Mouse (Mus musculus) forebrain, embryonic 14.5 days (tissue): ENCODE measurements at regions not wholly inside any gene's neighbourhood (a gene's known extent, or its start where the extent isn't known, plus 50 kb on each side); places are given as distances from the start of the nearest gene placed in this dataset.

ENCODE experiments used
- ATAC-seq: fragments of 200-750 bp; cut with Nextera tagmentation; 2 replicates; pipeline ENCODE4 v1.8.0; 2017; ENCODE audit warnings: mild to moderate bottlenecking, moderate library complexity
- DNase-seq: peaks from one replicate; pipeline ENCODE4 v3.0.0-alpha.2; 2015; ENCODE audit warnings: low spot score
- H3K27ac ChIP-seq: fragments of 300-500 bp; sonication (generic); 2 replicates; pipeline ENCODE4 v1.5.1; 2014; ENCODE audit warnings: low read depth, mild to moderate bottlenecking, control low read depth, low read length, moderate library complexity
- H3K27me3 ChIP-seq: fragments of 300-500 bp; sonication (generic); replicated peaks from 2 replicates; pipeline ENCODE4 v1.6.1; 2014; ENCODE audit warnings: low read length, control low read depth, mixed read lengths; ENCODE audit not compliant: control insufficient read depth, insufficient read depth
- H3K36me3 ChIP-seq: fragments of 300-500 bp; sonication (generic); 2 replicates; pipeline ENCODE4 v1.6.1; 2014; ENCODE audit warnings: low read length, control low read depth; ENCODE audit not compliant: control insufficient read depth, insufficient read depth
- H3K4me1 ChIP-seq: fragments of 300-500 bp; sonication (generic); 2 replicates; pipeline ENCODE4 v1.6.1; 2014; ENCODE audit warnings: antibody characterized with exemption, low read length, control low read depth; ENCODE audit not compliant: control insufficient read depth, insufficient read depth
- H3K4me2 ChIP-seq: fragments of 300-500 bp; sonication (generic); 2 replicates; pipeline ENCODE4 v1.6.1; 2014; ENCODE audit warnings: mild to moderate bottlenecking, control low read depth, low read length
- H3K4me3 ChIP-seq: fragments of 300-500 bp; sonication (generic); 2 replicates; pipeline ENCODE4 v1.5.1; 2014; ENCODE audit warnings: low read depth, low read length, control low read depth
- H3K9ac ChIP-seq: fragments of 300-500 bp; sonication (generic); 2 replicates; pipeline ENCODE4 v1.6.1; 2014; ENCODE audit warnings: mild to moderate bottlenecking, low read length, control low read depth, moderate library complexity
- H3K9me3 ChIP-seq: fragments of 300-500 bp; sonication (generic); replicated peaks from 2 replicates; pipeline ENCODE4 v1.6.1; 2016; ENCODE audit warnings: low read length, control low read depth, mixed read lengths; ENCODE audit not compliant: control insufficient read depth
- WGBS: fragments of 180-500 bp; shearing (Covaris S2); extraction: QIAGEN DNeasy Blood & Tissue Kit; methylation state at CpG from one replicate; pipeline ENCODE4 v1.1.7; 2014; 5-methylcytosine and 5-hydroxymethylcytosine counted together

DNA sequence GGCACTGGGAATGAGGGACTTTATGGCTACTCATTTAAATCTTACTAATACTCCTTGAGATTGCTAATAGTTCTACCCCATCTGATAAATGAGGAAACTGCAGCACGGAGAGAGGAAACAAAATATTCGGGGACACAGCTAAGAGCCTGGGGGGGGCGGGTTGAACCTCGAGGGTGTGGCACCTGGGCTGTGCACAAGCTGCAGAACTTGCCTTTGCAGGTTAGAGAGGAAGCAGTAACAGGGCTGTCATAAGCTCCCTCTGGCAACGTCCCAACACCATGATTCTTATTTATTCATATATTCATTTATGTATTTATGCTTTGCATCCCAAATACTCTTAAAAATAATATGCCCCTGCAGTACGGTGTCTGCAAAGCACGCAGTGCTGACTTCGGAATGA, 237.5 kb downstream of the Ccser2 start:
- peak; percentile 18; the same call in 1 of the 2 replicates for ATAC-seq
- WGBS: 79% methylated on average over 8 of the region's 8 CpGs
- Histone ChIP-seq H3K9me3 (no peaks in the 10 kb centered on the region), H3K36me3 (no peaks in the 10 kb centered on the region), H3K4me3 (no peak overlapping the region), H3K4me2 (no peak overlapping the region), H3K4me1 (no peaks in the 10 kb centered on the region), H3K27me3 (no peaks in the 10 kb centered on the region), H3K9ac (no peak overlapping the region), H3K27ac (no peak overlapping the region)
- DNase-seq: peak; percentile 11

DNA sequence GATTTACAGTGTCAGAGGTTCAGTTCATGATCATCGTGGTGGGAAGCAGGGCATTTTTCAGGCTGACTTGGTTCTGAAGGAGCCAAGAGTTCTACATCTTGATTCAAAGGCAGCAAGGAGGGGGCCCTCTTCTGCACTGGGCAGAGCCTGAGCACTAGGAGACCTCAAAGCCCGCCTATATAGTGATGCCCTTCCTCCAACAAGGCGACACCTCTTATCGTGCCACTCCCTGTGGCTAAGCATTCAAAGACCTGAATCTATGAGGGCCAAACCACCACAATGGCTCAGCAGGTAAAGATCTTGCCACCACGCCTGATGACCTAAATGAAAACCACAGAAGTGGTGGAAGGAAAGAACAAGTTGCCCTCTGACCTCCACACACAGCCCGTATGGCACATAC, 242.5 kb downstream of the Ccser2 start:
- Histone ChIP-seq H3K9ac (no peak overlapping the region), H3K27me3 (no peaks in the 10 kb centered on the region), H3K36me3 (no peaks in the 10 kb centered on the region), H3K27ac (no peak overlapping the region), H3K9me3 (no peaks in the 10 kb centered on the region), H3K4me3 (no peak overlapping the region), H3K4me1 (no peaks in the 10 kb centered on the region), H3K4me2 (no peak overlapping the region)
- ATAC-seq (no peak), DNase-seq (no peak)
- 78% methylated on average over 6 of the region's 6 CpGs for WGBS

DNA sequence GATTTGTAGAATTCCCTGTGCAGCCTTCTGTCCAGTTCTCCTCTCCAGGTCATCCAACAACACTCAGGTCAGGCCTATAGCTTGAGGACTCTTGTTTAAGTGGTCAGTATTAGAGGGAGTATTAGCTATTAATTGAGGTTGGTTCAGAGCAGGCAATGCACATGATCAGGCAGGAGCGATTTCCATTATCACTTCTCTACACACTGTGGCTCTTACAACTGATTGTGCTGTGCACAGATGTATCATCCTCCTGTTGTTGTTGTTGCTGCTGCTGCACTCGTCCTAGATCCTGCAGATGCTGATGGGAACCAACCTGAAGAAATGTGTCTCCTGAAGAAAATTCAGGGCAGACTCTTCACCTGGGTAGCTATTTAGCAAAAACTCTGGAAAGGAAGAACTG, 252.9 kb downstream of the Ccser2 start:
- Histone ChIP-seq H3K4me2 (no peak overlapping the region), H3K4me3 (no peak overlapping the region), H3K4me1 (no peaks in the 10 kb centered on the region), H3K27me3 (no peaks in the 10 kb centered on the region), H3K36me3 (no peaks in the 10 kb centered on the region), H3K9me3 (no peaks in the 10 kb centered on the region), H3K27ac (no peak overlapping the region), H3K9ac (no peak overlapping the region)
- WGBS: 75% methylated on average over 2 of the region's 2 CpGs
- no peak for DNase-seq
- no peak for ATAC-seq

DNA sequence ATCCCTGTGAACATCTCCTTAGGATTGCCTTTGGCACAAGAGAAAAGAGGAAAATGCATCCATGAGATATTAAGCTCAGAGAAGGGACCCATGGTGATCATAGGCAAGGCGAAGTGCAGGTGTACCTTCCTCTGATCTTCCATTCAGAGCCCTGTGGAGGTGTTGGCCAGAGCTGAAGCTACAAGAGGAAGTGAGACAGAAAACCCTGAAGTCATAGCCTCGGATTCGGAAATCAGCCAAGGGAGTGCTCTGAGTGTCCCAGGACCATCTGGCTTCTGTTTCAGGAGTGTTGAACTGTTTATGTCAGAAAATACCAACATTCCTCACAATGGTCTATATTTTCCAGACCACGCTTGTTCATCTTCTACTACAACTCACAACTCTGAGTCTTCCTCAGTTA, 271.6 kb downstream of the Ccser2 start:
- Histone ChIP-seq H3K27me3 (no peaks in the 10 kb centered on the region), H3K9me3 (no peaks in the 10 kb centered on the region), H3K4me1 (no peaks in the 10 kb centered on the region), H3K9ac (no peak overlapping the region), H3K4me2 (no peak overlapping the region), H3K4me3 (no peak overlapping the region), H3K27ac (no peak overlapping the region), H3K36me3 (no peaks in the 10 kb centered on the region)
- 85% methylated on average over 4 of the region's 4 CpGs for WGBS
- DNase-seq: no peak
- ATAC-seq: no peak

DNA sequence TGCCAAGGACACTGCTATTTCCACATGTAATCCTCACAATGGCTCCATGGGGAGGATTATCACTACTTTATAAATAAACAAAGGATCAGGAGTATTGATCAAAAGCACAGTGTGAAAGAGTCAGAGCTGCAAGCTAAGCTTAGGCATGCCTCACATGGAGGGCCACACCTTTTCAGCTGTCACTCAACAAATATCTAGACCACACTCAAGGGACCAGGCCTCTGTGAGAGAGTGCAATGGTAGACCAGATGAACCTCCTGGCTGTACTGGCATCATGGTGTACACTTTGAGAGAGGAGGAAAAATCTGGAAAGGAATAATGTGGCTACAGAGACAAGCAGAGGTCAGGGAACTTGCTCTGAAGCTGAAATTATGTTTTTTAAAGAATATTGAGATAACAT, 276.6 kb downstream of the Ccser2 start:
- Histone ChIP-seq H3K4me2 (no peak overlapping the region), H3K27me3 (no peaks in the 10 kb centered on the region), H3K36me3 (no peaks in the 10 kb centered on the region), H3K27ac (no peak overlapping the region), H3K9me3 (no peaks in the 10 kb centered on the region), H3K4me1 (no peaks in the 10 kb centered on the region), H3K4me3 (no peak overlapping the region), H3K9ac (no peak overlapping the region)
- DNase-seq: no peak
- no peak for ATAC-seq

DNA sequence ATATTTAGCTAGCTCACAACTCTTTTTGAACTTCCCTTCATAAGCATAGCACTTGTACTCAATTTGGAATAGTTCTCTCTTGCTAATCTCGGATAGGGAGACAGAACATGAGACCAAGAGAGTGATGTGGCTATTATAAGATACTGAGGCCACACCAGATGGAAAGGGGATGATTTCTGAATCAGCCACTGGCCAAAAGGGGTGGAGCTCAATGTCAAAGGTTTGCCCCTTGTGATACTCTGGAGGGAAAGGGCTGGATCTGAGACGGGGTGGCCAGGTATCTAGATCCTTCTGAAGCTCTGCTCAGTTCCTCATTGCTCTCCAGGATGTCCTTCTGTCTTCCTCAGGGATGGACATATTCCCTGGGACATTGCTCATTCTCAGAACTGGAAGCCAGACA, 277.6 kb downstream of the Ccser2 start:
- Histone ChIP-seq H3K9me3 (no peaks in the 10 kb centered on the region), H3K36me3 (no peaks in the 10 kb centered on the region), H3K27ac (no peak overlapping the region), H3K4me1 (no peaks in the 10 kb centered on the region), H3K4me3 (no peak overlapping the region), H3K27me3 (no peaks in the 10 kb centered on the region), H3K9ac (no peak overlapping the region), H3K4me2 (no peak overlapping the region)
- 80% methylated on average over 2 of the region's 2 CpGs for WGBS
- no peak for ATAC-seq
- DNase-seq: no peak

DNA sequence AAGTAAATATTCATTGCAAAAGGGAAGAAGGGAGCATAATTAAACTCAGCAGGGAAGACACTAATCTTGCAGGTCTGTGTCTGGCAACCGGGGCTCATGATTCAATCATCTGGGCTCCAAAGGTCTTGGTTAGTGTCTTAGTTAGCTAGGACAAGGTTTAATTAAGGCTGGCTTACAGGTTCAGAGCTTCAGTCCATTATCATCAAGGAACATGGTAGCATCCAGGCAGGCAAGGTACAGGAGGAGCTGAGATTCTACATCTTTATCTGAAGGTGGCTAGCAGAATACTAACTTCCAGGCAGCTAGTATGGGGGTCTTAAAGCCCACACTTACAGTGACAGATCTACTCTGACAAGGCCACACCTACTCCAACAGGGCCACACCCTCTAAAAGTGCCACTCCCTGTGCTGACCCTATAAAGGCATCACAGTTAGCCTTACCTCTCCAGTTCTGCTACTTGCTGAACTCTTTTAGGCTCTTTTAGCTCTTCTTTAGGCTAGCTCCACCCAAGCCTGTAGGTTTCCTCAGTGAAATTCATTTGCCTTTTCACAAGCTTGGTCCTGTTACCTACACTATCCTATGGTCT, 309.8 kb downstream of the Ccser2 start:
- no peak for ATAC-seq
- H3K4me2 ChIP-seq: no peak overlapping the region
- H3K9ac ChIP-seq: no peak overlapping the region
- no peak overlapping the region for H3K27ac ChIP-seq
- no peaks in the 10 kb centered on the region for H3K4me1 ChIP-seq
- no peak overlapping the region for H3K4me3 ChIP-seq
- H3K27me3 ChIP-seq: no peaks in the 10 kb centered on the region
- DNase-seq: no peak
- no peaks in the 10 kb centered on the region for H3K36me3 ChIP-seq
- H3K9me3 ChIP-seq: no peaks in the 10 kb centered on the region
- WGBS: 76% methylated on average over 1 of the region's 1 CpGs

DNA sequence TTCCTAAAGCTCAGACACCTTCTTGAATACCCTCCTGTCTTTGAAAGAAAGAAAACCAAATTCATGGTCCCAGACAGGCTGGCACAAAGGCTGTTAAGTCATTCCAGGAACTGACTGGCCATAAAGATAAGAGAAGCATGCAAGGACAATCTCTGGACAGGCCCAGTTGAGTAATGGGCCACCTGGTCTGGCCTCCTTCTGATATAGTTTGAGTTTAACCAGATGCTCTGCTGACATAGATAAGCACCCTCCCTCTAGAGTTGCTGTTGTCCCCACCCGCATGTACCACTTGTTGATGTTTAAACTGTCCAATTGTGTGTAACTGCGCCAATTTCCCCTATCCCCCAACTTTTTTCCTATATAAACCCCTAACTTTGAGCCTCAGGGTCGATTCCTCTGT, 310.4 kb downstream of the Ccser2 start:
- H3K4me1 ChIP-seq: 0 out of 2 replicates have a peak, but pooled peaks cover 2% of the 10 kb centered on the region
- H3K36me3 ChIP-seq: no peaks in the 10 kb centered on the region
- H3K27me3 ChIP-seq: no peaks in the 10 kb centered on the region
- ATAC-seq (no peak), DNase-seq (no peak)
- no peaks in the 10 kb centered on the region for H3K9me3 ChIP-seq
- WGBS: 84% methylated on average over 3 of the region's 3 CpGs
- H3K27ac ChIP-seq: no peak overlapping the region
- H3K4me2 ChIP-seq: no peak overlapping the region
- H3K4me3 ChIP-seq: no peak overlapping the region
- no peak overlapping the region for H3K9ac ChIP-seq

DNA sequence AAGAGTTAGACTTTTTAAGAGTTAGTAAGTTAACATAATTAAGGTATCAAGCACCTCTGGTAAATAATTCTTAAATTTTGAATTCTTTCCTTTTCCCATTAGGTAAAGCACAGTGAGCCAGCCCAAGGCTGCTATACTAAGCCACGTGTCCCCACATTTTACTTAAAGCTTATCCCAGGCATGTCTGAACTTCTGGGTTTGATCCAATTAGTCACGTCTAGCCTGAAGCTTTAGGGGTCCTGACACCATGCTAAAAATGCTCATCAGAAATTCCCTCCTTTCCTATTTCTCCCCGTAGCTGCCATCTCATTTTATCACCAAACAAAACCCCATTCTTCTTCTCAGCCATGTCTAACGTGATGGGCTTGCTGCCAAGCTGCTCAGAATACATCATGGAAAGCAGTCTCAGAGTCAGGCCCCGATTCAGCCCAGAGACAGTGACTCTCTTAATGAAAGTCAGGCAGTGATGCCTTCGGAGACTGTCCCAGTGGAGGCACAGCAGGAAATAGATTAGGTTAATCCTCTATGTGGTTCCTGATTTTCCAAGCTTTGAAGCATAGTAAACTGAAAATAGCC, 315.5 kb downstream of the Ccser2 start:
- H3K4me2 ChIP-seq: no peak overlapping the region
- 2% methylated on average over 6 of the region's 6 CpGs for WGBS
- no peaks in the 10 kb centered on the region for H3K9me3 ChIP-seq
- peak; percentile 77 for DNase-seq
- peak; percentile 91 for ATAC-seq
- H3K4me1 ChIP-seq: 0 out of 2 replicates have a peak, but pooled peaks cover 5% of the 10 kb centered on the region
- H3K27ac ChIP-seq: no peak overlapping the region
- no peaks in the 10 kb centered on the region for H3K36me3 ChIP-seq
- no peak overlapping the region for H3K9ac ChIP-seq
- H3K4me3 ChIP-seq: no peak overlapping the region
- no peaks in the 10 kb centered on the region for H3K27me3 ChIP-seq
